Mouse (Mus musculus): ENCODE measurements at regions not wholly inside any gene's neighbourhood (a gene's known extent, or its start where the extent isn't known, plus 50 kb on each side); places are given as distances from the start of the nearest gene placed in this dataset.

- peak; percentile 65; the same call in 1 of the 2 replicates for TF ChIP-seq RCOR1 (IDR thresholded peaks at IDR 0.05; ENCODE audit: low read depth, low read length)
- TF ChIP-seq GABPA (IDR thresholded peaks at IDR 0.05; ENCODE audit: low read depth, low read length), result no peak
- peak; percentile 89 for TF ChIP-seq GATA1 (IDR thresholded peaks at IDR 0.05; ENCODE audit: low read depth, low read length)
These were observed 67.8 kb upstream of the Zeb2 start (continued) for GRCm38 (mm10) chr2:45184704-45185620.

- no peaks in the 10 kb centered on the region for H3K9me3 ChIP-seq (replicated peaks; ENCODE audit: insufficient read depth, low read length)
- DNase-seq (ENCODE audit: low read depth, low spot score), result peak; percentile 53
- peaks cover 11 to 16% of the 10 kb centered on the region in 2 experiments for H3K4me1 ChIP-seq (ENCODE audit: control insufficient read depth in 1 of 2, insufficient read depth in 2 of 2, low read length in 2 of 2)
- peak overlapping the region; percentile 63; the same call in 1 of the 2 replicates for H3K9ac ChIP-seq (ENCODE audit: control insufficient read depth, low read depth, low read length, poor library complexity, severe bottlenecking)
- H3K4me3 ChIP-seq (ENCODE audit: control insufficient read depth in 1 of 2, insufficient read depth in 1 of 2, low read depth in 2 of 2, low read length in 2 of 2), result peak overlapping the region; percentile 5 to 66; a peak in 3 of 4 replicates
- H3K27ac ChIP-seq (ENCODE audit: control insufficient read depth, low read depth, low read length), result peak overlapping the region; percentile 92
- TF ChIP-seq ETS1 (IDR thresholded peaks at IDR 0.05; ENCODE audit: low read depth, low read length) (peak; percentile 80), GATA1 (IDR thresholded peaks at IDR 0.05; ENCODE audit: low read depth, low read length) (peak; percentile 88), RCOR1 (IDR thresholded peaks at IDR 0.05; ENCODE audit: low read depth, low read length) (0 out of 2 replicates have a peak, but pooled peaks have one; percentile 28), ZNF384 (IDR thresholded peaks at IDR 0.05; ENCODE audit: low read depth, low read length) (no peak), MYC (IDR thresholded peaks at IDR 0.05; ENCODE audit: low read depth, low read length) (no peak), MYB (IDR thresholded peaks at IDR 0.05; ENCODE audit: low read depth, low read length) (peak; percentile 29; the same call in 1 of the 2 replicates), TAL1 (IDR thresholded peaks at IDR 0.05; ENCODE audit: low read length) (peak; percentile 65), EP300 (IDR thresholded peaks at IDR 0.05; ENCODE audit: low read depth in 1 of 2, low read length in 2 of 2) (peak; percentile 72 to 86), TCF12 (IDR thresholded peaks at IDR 0.05; ENCODE audit: low read depth, low read length) (peak; percentile 94)
- no peaks in the 10 kb centered on the region for H3K27me3 ChIP-seq (ENCODE audit: control insufficient read depth in 1 of 2, insufficient read depth in 2 of 2, low read length in 2 of 2)
- H3K36me3 ChIP-seq (ENCODE audit: control insufficient read depth in 1 of 2, insufficient read depth in 2 of 2, low read length in 2 of 2), result peaks cover 0 to 23% of the 10 kb centered on the region in 2 experiments; a peak in 2 of 4 replicates
- H3K79me2 ChIP-seq (ENCODE audit: control insufficient read depth, insufficient read depth, low read length, poor library complexity), result no peaks in the 10 kb centered on the region; the same call in 1 of the 2 replicates
These were observed 67.0 kb upstream of the Zeb2 start for GRCm38 (mm10) chr2:45184149-45184548.

- Histone ChIP-seq H3K79me2 (ENCODE audit: control insufficient read depth, insufficient read depth, low read length, poor library complexity) (no peaks in the 10 kb centered on the region; the same call in 1 of the 2 replicates), H3K27ac (ENCODE audit: control insufficient read depth, low read depth, low read length) (no peak overlapping the region), H3K9me3 (replicated peaks; ENCODE audit: insufficient read depth, low read length) (no peaks in the 10 kb centered on the region), H3K9ac (ENCODE audit: control insufficient read depth, low read depth, low read length, poor library complexity, severe bottlenecking) (no peak overlapping the region), H3K36me3 (ENCODE audit: control insufficient read depth in 1 of 2, insufficient read depth in 2 of 2, low read length in 2 of 2) (peaks cover 0 to 23% of the 10 kb centered on the region in 2 experiments; a peak in 2 of 4 replicates), H3K27me3 (ENCODE audit: control insufficient read depth in 1 of 2, insufficient read depth in 2 of 2, low read length in 2 of 2) (no peaks in the 10 kb centered on the region), H3K4me1 (ENCODE audit: control insufficient read depth in 1 of 2, insufficient read depth in 2 of 2, low read length in 2 of 2) (peaks cover 11 to 16% of the 10 kb centered on the region in 2 experiments), H3K4me3 (ENCODE audit: control insufficient read depth in 1 of 2, insufficient read depth in 1 of 2, low read depth in 2 of 2, low read length in 2 of 2) (no peak overlapping the region)
- DNase-seq (ENCODE audit: low read depth, low spot score), result no peak
- TF ChIP-seq CTCF (IDR thresholded peaks at IDR 0.05 in 2 of 3, conservative IDR thresholded peaks at IDR 0.05 in 1 of 3; ENCODE audit: control insufficient read depth in 1 of 3, insufficient read depth in 1 of 3, low read depth in 2 of 3, low read length in 3 of 3, poor library complexity in 1 of 3, severe bottlenecking in 1 of 3) (no peak), ZNF384 (IDR thresholded peaks at IDR 0.05; ENCODE audit: low read depth, low read length) (no peak), ETS1 (IDR thresholded peaks at IDR 0.05; ENCODE audit: low read depth, low read length) (no peak), TCF12 (IDR thresholded peaks at IDR 0.05; ENCODE audit: low read depth, low read length) (no peak), POLR2AphosphoS2 (IDR thresholded peaks at IDR 0.05; ENCODE audit: low read length) (no peak)
These were observed 65.7 kb upstream of the Zeb2 start for GRCm38 (mm10) chr2:45182876-45183275.
